Mouse (Mus musculus): ENCODE measurements around the gene Caln1. TPM values are rescaled to one million over a fixed set of nuclear protein-coding genes. Genes with fewer than 3 reads are reported as not detected.

Caln1 gene
- total and polyA plus RNA-seq, 3 experiments: not detected

- Histone ChIP-seq H3K9ac (ENCODE audit: control insufficient read depth, low read depth, low read length, poor library complexity, severe bottlenecking) (no peak overlapping the region), H3K27me3 (ENCODE audit: control insufficient read depth in 1 of 2, insufficient read depth in 2 of 2, low read length in 2 of 2) (no peaks in the 10 kb centered on the region), H3K27ac (ENCODE audit: control insufficient read depth, low read depth, low read length) (no peak overlapping the region), H3K79me2 (ENCODE audit: control insufficient read depth, insufficient read depth, low read length, poor library complexity) (no peaks in the 10 kb centered on the region), H3K36me3 (ENCODE audit: control insufficient read depth in 1 of 2, insufficient read depth in 2 of 2, low read length in 2 of 2) (no peaks in the 10 kb centered on the region), H3K9me3 (replicated peaks; ENCODE audit: insufficient read depth, low read length) (no peaks in the 10 kb centered on the region), H3K4me3 (ENCODE audit: control insufficient read depth in 1 of 2, insufficient read depth in 1 of 2, low read depth in 2 of 2, low read length in 2 of 2) (no peak overlapping the region), H3K4me1 (ENCODE audit: control insufficient read depth in 1 of 2, insufficient read depth in 2 of 2, low read length in 2 of 2) (no peaks in the 10 kb centered on the region)
- TF ChIP-seq ETS1 (IDR thresholded peaks at IDR 0.05; ENCODE audit: low read depth, low read length): no peak
- no peak for TF ChIP-seq MAFK (IDR thresholded peaks at IDR 0.05; ENCODE audit: borderline replicate concordance, low read depth, low read length)
- TF ChIP-seq CHD1 (IDR thresholded peaks at IDR 0.05; ENCODE audit: low read depth, low read length): no peak
- no peak for TF ChIP-seq GATA1 (IDR thresholded peaks at IDR 0.05; ENCODE audit: low read depth, low read length)
- no peak for TF ChIP-seq MYB (IDR thresholded peaks at IDR 0.05; ENCODE audit: low read depth, low read length)
- TF ChIP-seq RAD21 (IDR thresholded peaks at IDR 0.05; ENCODE audit: low read depth, low read length): peak; percentile 25
- no peak for TF ChIP-seq NELFE (IDR thresholded peaks at IDR 0.05; ENCODE audit: low read depth, low read length)
- TF ChIP-seq KAT2A (conservative IDR thresholded peaks at IDR 0.05; ENCODE audit: low read depth, low read length): no peak
- peak; percentile 55 for TF ChIP-seq SMC3 (IDR thresholded peaks at IDR 0.05; ENCODE audit: low read depth, low read length)
- no peak for TF ChIP-seq E2F4 (IDR thresholded peaks at IDR 0.05; ENCODE audit: borderline replicate concordance, low read depth, low read length)
- peak; percentile 62 to 79 (median 78) for TF ChIP-seq CTCF (IDR thresholded peaks at IDR 0.05 in 2 of 3, conservative IDR thresholded peaks at IDR 0.05 in 1 of 3; ENCODE audit: control insufficient read depth in 1 of 3, insufficient read depth in 1 of 3, low read depth in 2 of 3, low read length in 3 of 3, poor library complexity in 1 of 3, severe bottlenecking in 1 of 3)
- TF ChIP-seq RCOR1 (IDR thresholded peaks at IDR 0.05; ENCODE audit: low read depth, low read length): no peak
- TF ChIP-seq USF2 (IDR thresholded peaks at IDR 0.05; ENCODE audit: borderline replicate concordance in 1 of 2, insufficient read depth in 1 of 2, low read depth in 1 of 2, low read length in 2 of 2): no peak
- no peak for TF ChIP-seq POLR2AphosphoS2 (IDR thresholded peaks at IDR 0.05; ENCODE audit: low read length)
- no peak for TF ChIP-seq ZC3H11A (IDR thresholded peaks at IDR 0.05; ENCODE audit: low read depth, low read length)
- TF ChIP-seq HCFC1 (IDR thresholded peaks at IDR 0.05; ENCODE audit: low read depth, low read length): no peak
- TF ChIP-seq ZMIZ1 (IDR thresholded peaks at IDR 0.05; ENCODE audit: low read depth, low read length): no peak
- TF ChIP-seq BHLHE40 (IDR thresholded peaks at IDR 0.05; ENCODE audit: borderline replicate concordance, low read depth, low read length): no peak
- DNase-seq (ENCODE audit: low read depth, low spot score): peak; percentile 30
These were observed 35.9 kb downstream of the Caln1 start for GRCm38 (mm10) chr5:130405201-130405600.

GRCm38 (mm10) chr5:130409706-130410105 is 40.5 kb downstream of the Caln1 start:
- H3K79me2 ChIP-seq (ENCODE audit: control insufficient read depth, insufficient read depth, low read length, poor library complexity): no peaks in the 10 kb centered on the region
- H3K4me3 ChIP-seq (ENCODE audit: control insufficient read depth in 1 of 2, insufficient read depth in 1 of 2, low read depth in 2 of 2, low read length in 2 of 2): no peak overlapping the region
- no peaks in the 10 kb centered on the region for H3K4me1 ChIP-seq (ENCODE audit: control insufficient read depth in 1 of 2, insufficient read depth in 2 of 2, low read length in 2 of 2)
- H3K9me3 ChIP-seq (replicated peaks; ENCODE audit: insufficient read depth, low read length): no peaks in the 10 kb centered on the region
- no peak overlapping the region for H3K27ac ChIP-seq (ENCODE audit: control insufficient read depth, low read depth, low read length)
- H3K36me3 ChIP-seq (ENCODE audit: control insufficient read depth in 1 of 2, insufficient read depth in 2 of 2, low read length in 2 of 2): no peaks in the 10 kb centered on the region
- no peak overlapping the region for H3K9ac ChIP-seq (ENCODE audit: control insufficient read depth, low read depth, low read length, poor library complexity, severe bottlenecking)
- TF ChIP-seq GABPA (IDR thresholded peaks at IDR 0.05; ENCODE audit: low read depth, low read length) (no peak), NELFE (IDR thresholded peaks at IDR 0.05; ENCODE audit: low read depth, low read length) (no peak)
- H3K27me3 ChIP-seq (ENCODE audit: control insufficient read depth in 1 of 2, insufficient read depth in 2 of 2, low read length in 2 of 2): no peaks in the 10 kb centered on the region
- DNase-seq (ENCODE audit: low read depth, low spot score): no peak
